Mouse (Mus musculus): ENCODE results near the gene Ifi27l2a. TPM values are rescaled to one million over a fixed set of nuclear protein-coding genes. Genes with fewer than 3 reads are reported as not detected.
A peak's percentile ranks its signal among the peaks of the same experiment; 100 is the strongest.

The Ifi27l2a gene
- polyA plus RNA-seq, 1 experiment: 731 TPM

DNA sequence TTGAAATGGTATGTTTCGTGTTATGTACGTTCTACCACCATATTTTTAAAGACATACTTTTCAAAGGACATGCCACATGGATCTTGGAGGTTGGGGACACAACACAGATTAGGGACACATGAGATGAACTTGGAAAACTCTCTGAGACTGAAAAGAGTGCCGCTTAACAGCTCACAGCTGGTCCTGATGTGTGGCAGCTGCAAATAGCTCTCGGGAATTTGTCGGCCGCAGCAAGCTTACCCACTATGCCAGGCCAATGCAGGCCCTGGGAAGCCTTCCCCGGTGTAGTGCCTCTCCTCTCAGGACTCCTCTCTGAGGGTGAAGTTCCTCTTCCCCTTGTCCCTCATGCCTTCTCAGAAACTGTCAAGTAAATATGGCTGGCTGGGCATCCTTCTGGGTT is 46.7 kb downstream of the Ifi27l2a start:
- TF ChIP-seq POLR2A (IDR thresholded peaks at IDR 0.05; ENCODE audit: low read depth, low read length) (no peak), CTCF (IDR thresholded peaks at IDR 0.05; ENCODE audit: extremely low read depth, insufficient read depth, insufficient read length, insufficient replicate concordance) (no peak)
- H3K4me3 ChIP-seq (ENCODE audit: extremely low read depth, insufficient read depth, insufficient read length): no peak overlapping the region
- DNase-seq (ENCODE audit: low read depth in 1 of 2, low spot score in 2 of 2): no peak
- H3K4me1 ChIP-seq (ENCODE audit: control insufficient read depth, insufficient read depth, insufficient read length): peaks cover 14% of the 10 kb centered on the region
- WGBS: 54% methylated on average over 7 of the region's 7 CpGs
- H3K27ac ChIP-seq (ENCODE audit: insufficient read depth, low read length): peak overlapping the region; percentile 57; the same call in 1 of the 2 replicates
- H3K36me3 ChIP-seq (ENCODE audit: control insufficient read depth, insufficient read depth, low read length): no peaks in the 10 kb centered on the region
- no peaks in the 10 kb centered on the region for H3K27me3 ChIP-seq (ENCODE audit: control insufficient read depth, insufficient read depth, low read length)

DNA sequence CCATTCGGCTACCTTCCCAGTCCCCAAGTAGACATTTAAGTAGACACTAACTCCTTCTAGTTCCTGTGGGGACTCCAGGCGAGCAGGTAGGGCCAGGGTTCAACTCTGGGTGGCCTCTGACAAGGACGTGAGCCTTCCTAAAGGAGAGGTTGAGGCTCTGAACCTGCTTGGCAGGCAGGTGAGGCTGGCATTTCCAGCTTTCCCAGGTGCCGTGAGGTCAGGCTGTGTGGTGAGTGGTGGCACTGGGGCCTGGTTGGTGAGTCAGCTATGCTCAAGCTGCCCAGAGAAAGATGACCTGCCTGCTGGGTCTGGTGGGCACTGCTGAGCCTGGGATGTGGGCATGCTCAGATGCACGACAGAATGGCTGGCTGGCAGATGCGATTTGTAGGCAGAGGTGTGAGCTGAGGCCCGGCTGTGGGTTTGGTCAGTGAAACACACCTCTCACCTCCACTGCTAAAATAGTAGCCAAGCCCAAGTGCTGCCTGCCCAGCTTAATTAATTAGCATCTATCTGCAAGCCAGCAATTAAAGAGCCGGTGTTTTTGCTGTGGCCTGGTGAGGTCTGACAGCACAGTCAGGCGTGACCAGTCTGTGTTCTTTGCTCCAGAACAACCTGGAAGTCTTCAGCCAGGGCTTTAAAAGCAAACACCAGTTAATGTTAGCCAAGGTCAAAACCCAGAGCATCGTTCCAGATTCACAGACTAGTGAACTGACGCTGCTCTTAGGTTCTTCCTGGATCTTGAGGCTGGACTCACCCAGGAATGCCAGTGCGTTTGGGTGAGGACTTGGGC is 47.8 kb downstream of the Ifi27l2a start:
- H3K36me3 ChIP-seq (ENCODE audit: control insufficient read depth, insufficient read depth, low read length): no peaks in the 10 kb centered on the region
- no peak overlapping the region for H3K4me3 ChIP-seq (ENCODE audit: extremely low read depth, insufficient read depth, insufficient read length)
- H3K27me3 ChIP-seq (ENCODE audit: control insufficient read depth, insufficient read depth, low read length): no peaks in the 10 kb centered on the region
- peaks cover 14% of the 10 kb centered on the region for H3K4me1 ChIP-seq (ENCODE audit: control insufficient read depth, insufficient read depth, insufficient read length)
- DNase-seq (ENCODE audit: low read depth in 1 of 2, low spot score in 2 of 2): no peak
- no peak for TF ChIP-seq CTCF (IDR thresholded peaks at IDR 0.05; ENCODE audit: extremely low read depth, insufficient read depth, insufficient read length, insufficient replicate concordance)
- no peak for TF ChIP-seq POLR2A (IDR thresholded peaks at IDR 0.05; ENCODE audit: low read depth, low read length)
- no peak overlapping the region for H3K27ac ChIP-seq (ENCODE audit: insufficient read depth, low read length)
- 69% methylated on average over 12 of the region's 12 CpGs for WGBS

DNA sequence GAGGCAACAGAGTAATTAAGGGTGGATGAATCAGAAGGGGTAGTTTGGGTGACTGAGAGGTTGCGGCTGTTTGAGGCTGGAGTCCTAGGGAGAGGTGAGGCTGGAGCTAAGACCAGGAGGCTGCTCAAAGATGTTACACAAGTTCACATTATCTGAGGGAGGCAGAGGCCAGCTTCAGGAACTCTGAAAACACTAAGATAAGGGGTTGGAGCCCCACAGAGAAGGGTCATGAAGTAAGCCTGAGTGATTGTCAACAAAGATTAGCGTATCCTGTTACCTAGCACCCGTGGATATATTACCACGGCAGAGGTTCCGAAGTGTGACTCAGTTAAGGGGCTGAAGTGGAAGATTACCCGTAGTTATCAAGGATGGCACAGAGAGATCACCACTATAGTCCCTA is 50.0 kb downstream of the Ifi27l2a start:
- no peak for TF ChIP-seq CTCF (IDR thresholded peaks at IDR 0.05; ENCODE audit: extremely low read depth, insufficient read depth, insufficient read length, insufficient replicate concordance)
- no peak for TF ChIP-seq POLR2A (IDR thresholded peaks at IDR 0.05; ENCODE audit: low read depth, low read length)
- no peak overlapping the region for H3K4me3 ChIP-seq (ENCODE audit: extremely low read depth, insufficient read depth, insufficient read length)

More for the DNA sequence above, 50.0 kb downstream of the Ifi27l2a start:
- no peaks in the 10 kb centered on the region for H3K27me3 ChIP-seq (ENCODE audit: control insufficient read depth, insufficient read depth, low read length)
- peaks cover 14% of the 10 kb centered on the region for H3K4me1 ChIP-seq (ENCODE audit: control insufficient read depth, insufficient read depth, insufficient read length)
- 60% methylated on average over 6 of the region's 6 CpGs for WGBS
- no peak for DNase-seq (ENCODE audit: low read depth in 1 of 2, low spot score in 2 of 2)
- H3K36me3 ChIP-seq (ENCODE audit: control insufficient read depth, insufficient read depth, low read length): no peaks in the 10 kb centered on the region
- no peak overlapping the region for H3K27ac ChIP-seq (ENCODE audit: insufficient read depth, low read length)

Other genes starting within 250 kb of the Ifi27l2a start
- gene Prima1, start 201.5 kb downstream of the Ifi27l2a start, polyA plus RNA-seq (2012; rRNA removed): 0.20 TPM in 1 of 2 replicates, not detected in the other
- gene Fam181a, start 132.7 kb downstream of the Ifi27l2a start, polyA plus RNA-seq (2012; rRNA removed): not detected in 2 replicates
- 128 and 216 TPM in 2 replicates for gene Asb2, start 87.7 kb downstream of the Ifi27l2a start, polyA plus RNA-seq (2012; rRNA removed)
- gene Otub2, start 55.0 kb downstream of the Ifi27l2a start, polyA plus RNA-seq (2012; rRNA removed): 4.9 and 5.7 TPM in 2 replicates
- 0.82 and 1.1 TPM in 2 replicates for gene 9330161L09Rik, start 35.9 kb downstream of the Ifi27l2a start, polyA plus RNA-seq (2012; rRNA removed)
- 26.9 and 32.5 TPM in 2 replicates for gene Ddx24, start 17.9 kb downstream of the Ifi27l2a start, polyA plus RNA-seq (2012; rRNA removed)
- gene Ifi27, start 9.5 kb downstream of the Ifi27l2a start, polyA plus RNA-seq (2012; rRNA removed): 188 and 204 TPM in 2 replicates
- gene Ifi27l2b, start 13.5 kb upstream of the Ifi27l2a start, polyA plus RNA-seq (2012; rRNA removed): 0.07 and 0.08 TPM in 2 replicates
- gene Ppp4r4, start 88.6 kb upstream of the Ifi27l2a start, polyA plus RNA-seq (2012; rRNA removed): 0.08 and 0.22 TPM in 2 replicates
- 0.47 and 0.76 TPM in 2 replicates for gene Serpina10, start 187.8 kb upstream of the Ifi27l2a start, polyA plus RNA-seq (2012; rRNA removed)
- not detected in 2 replicates for gene Serpina6, start 213.5 kb upstream of the Ifi27l2a start, polyA plus RNA-seq (2012; rRNA removed)
- not detected in 2 replicates for gene Serpina16, start 232.5 kb upstream of the Ifi27l2a start, polyA plus RNA-seq (2012; rRNA removed)

All from spleen, adult 2 months (tissue).